Mouse (Mus musculus): ENCODE data around the gene Hcfc2. TPM values are rescaled to one million over a fixed set of nuclear protein-coding genes. Genes with fewer than 3 reads are reported as not detected.

Gene Hcfc2
- polyA plus RNA-seq (2016; fragmentation: Nextera tagmentation; extraction: Ambion mirVana) = 47.9 and 48.6 TPM in 2 replicates

DNA sequence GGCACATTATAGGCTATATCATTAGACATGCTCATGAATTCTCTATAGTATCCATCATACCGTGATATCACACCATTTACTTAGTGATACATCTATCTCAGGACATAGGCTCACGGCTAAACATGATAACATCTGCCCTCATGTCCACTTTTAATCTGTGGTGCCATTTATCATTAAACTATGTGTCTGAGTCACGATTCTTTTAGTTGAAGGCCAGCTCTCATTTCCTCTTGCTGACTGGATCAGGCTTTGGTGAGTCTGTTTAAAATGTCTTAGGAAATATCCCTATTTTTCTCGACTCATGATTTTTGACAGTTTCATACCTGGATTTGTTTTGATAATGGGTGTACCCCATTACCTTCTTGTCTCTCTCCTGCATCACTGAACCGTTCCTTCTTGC is at the start of gene Hcfc2:
Hcfc2 (plus strand) TSS at position 205 of the 400 bp plus-strand sequence.
- Histone ChIP-seq H3K27ac (no peak within 1 kb of the TSS), H3K9me3 (no peaks in the 10 kb centered on the region), H3K4me3 (replicated peaks) (no peak within 1 kb of the TSS), H3K36me3 (no peaks in the 10 kb centered on the region), H3K4me2 (no peak within 1 kb of the TSS), H3K4me1 (replicated peaks) (peaks cover 17% of the 10 kb centered on the region), H3K9ac (replicated peaks) (no peak within 1 kb of the TSS), H3K27me3 (no peaks in the 10 kb centered on the region; the same call in 1 of the 2 replicates)
- 81% methylated on average over 5 of the region's 5 CpGs for WGBS
- no peak for ATAC-seq (ENCODE audit: insufficient number of reproducible peaks, insufficient read depth, low FRiP score, low TSS enrichment, low read depth)

DNA sequence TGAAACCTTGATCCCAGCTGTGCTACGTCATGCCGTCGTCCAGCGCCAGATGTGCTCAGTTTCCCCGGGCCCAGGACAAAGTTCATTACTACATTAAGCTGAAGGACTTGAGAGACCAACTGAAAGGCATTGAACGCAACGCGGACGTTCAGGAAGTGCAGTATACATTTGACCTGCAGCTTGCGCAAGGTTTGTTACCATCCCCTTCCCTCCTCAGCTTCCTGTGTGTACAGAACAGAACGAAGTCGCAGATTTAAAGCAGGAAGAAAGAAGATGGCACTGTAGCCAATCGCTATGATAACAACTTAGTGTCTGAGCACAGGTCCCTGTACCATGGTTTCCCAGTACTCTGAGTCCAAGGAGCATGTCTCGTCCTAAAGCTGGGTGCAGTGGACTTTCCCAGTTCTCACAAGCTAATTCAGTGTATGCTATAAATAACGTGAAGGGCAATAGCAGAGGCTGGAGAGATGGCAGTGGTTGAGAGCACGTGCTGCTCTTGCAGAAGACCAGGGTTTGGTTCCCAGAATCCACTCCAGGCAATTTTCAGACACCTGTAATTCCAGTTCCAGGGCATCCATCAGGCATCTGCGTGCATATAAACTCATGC is 48.7 kb upstream of the Hcfc2 start:
- no peak overlapping the region for H3K4me2 ChIP-seq
- H3K27me3 ChIP-seq = no peaks in the 10 kb centered on the region
- WGBS = 91% methylated on average over 17 of the region's 17 CpGs
- no peaks in the 10 kb centered on the region for H3K9me3 ChIP-seq
- peaks cover 78% of the 10 kb centered on the region for H3K36me3 ChIP-seq
- no peak overlapping the region for H3K9ac ChIP-seq (replicated peaks)
- ATAC-seq (ENCODE audit: insufficient number of reproducible peaks, insufficient read depth, low FRiP score, low TSS enrichment, low read depth) = no peak
- H3K4me1 ChIP-seq (replicated peaks) = no peaks in the 10 kb centered on the region
- H3K27ac ChIP-seq = no peak overlapping the region
- H3K4me3 ChIP-seq (replicated peaks) = no peak overlapping the region

DNA sequence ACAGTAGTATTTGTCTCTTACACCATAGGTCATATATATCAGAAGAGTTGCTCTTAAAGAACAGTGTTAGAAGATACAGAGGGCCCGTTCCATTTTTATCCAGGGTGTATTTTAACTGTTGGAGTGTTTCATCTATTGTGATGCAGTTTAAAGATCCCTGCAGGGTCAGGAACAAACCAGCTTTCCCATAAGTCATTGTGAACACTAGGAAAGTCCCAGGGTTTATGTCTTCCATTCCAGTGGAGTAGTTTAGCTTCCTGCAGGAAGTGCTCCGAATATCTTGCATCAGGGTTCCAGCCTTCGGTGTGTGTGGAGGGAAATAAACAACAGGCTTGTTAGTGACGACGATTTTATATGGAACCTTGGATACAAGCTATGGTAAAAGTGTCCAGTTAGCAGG is 44.7 kb upstream of the Hcfc2 start:
- no peak overlapping the region for H3K9ac ChIP-seq (replicated peaks)
- H3K27me3 ChIP-seq = no peaks in the 10 kb centered on the region
- no peak overlapping the region for H3K4me2 ChIP-seq
- 90% methylated on average over 5 of the region's 5 CpGs for WGBS
- H3K4me1 ChIP-seq (replicated peaks) = no peaks in the 10 kb centered on the region
- ATAC-seq (ENCODE audit: insufficient number of reproducible peaks, insufficient read depth, low FRiP score, low TSS enrichment, low read depth) = no peak
- peaks cover 46% of the 10 kb centered on the region for H3K36me3 ChIP-seq
- H3K27ac ChIP-seq = no peak overlapping the region
- H3K9me3 ChIP-seq = no peaks in the 10 kb centered on the region
- no peak overlapping the region for H3K4me3 ChIP-seq (replicated peaks)

DNA sequence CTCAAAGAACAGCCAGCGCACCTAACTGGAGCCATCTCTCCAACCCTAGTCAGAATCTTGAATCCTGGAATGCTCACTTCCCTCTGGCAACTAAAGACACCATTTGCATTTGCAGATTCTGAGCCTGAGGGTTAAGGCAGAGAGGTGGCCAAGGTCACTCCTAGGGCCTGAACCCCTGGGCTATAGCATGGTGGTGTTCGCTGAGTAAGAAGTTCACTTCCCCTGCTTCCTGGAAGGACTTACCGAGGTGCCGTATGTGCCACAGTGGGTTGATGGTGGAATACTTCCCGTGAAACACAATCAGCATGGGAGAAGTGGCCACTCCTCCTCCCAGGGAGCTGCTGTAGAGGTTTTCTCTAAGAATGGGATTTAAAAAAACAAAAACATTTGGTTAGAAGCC is 43.3 kb upstream of the Hcfc2 start:
- Histone ChIP-seq H3K27me3 (no peaks in the 10 kb centered on the region), H3K4me1 (replicated peaks) (no peaks in the 10 kb centered on the region), H3K27ac (no peak overlapping the region), H3K4me2 (no peak overlapping the region), H3K9me3 (no peaks in the 10 kb centered on the region), H3K36me3 (peaks cover 33% of the 10 kb centered on the region), H3K9ac (replicated peaks) (no peak overlapping the region), H3K4me3 (replicated peaks) (no peak overlapping the region)
- WGBS = 72% methylated on average over 5 of the region's 5 CpGs
- ATAC-seq (ENCODE audit: insufficient number of reproducible peaks, insufficient read depth, low FRiP score, low TSS enrichment, low read depth) = no peak

DNA sequence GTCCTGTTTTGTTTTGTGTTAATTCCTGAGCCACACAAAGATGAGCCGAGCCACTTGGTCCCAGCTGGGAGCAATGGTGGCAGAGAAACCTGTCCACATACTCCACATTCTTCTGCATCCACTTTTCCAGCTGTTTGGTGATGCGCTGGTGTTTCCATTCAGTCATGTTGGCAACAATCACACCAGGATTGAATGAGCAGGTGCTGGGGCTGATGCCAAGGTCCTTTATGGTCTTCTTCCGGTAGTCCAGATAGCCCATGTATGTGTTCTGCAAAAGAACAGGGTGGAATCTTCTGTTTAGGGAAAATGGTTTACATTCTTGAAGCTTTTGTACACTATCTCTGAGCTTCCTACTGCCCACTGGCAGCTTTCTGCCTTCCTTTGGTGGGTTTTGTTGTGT is 41.4 kb upstream of the Hcfc2 start:
- no peak overlapping the region for H3K4me3 ChIP-seq (replicated peaks)
- H3K4me1 ChIP-seq (replicated peaks) = no peaks in the 10 kb centered on the region
- no peaks in the 10 kb centered on the region for H3K27me3 ChIP-seq
- no peak overlapping the region for H3K4me2 ChIP-seq
- H3K36me3 ChIP-seq = peaks cover 25% of the 10 kb centered on the region
- ATAC-seq (ENCODE audit: insufficient number of reproducible peaks, insufficient read depth, low FRiP score, low TSS enrichment, low read depth) = no peak
- 91% methylated on average over 3 of the region's 3 CpGs for WGBS
- no peak overlapping the region for H3K9ac ChIP-seq (replicated peaks)
- H3K9me3 ChIP-seq = no peaks in the 10 kb centered on the region
- H3K27ac ChIP-seq = no peak overlapping the region

DNA sequence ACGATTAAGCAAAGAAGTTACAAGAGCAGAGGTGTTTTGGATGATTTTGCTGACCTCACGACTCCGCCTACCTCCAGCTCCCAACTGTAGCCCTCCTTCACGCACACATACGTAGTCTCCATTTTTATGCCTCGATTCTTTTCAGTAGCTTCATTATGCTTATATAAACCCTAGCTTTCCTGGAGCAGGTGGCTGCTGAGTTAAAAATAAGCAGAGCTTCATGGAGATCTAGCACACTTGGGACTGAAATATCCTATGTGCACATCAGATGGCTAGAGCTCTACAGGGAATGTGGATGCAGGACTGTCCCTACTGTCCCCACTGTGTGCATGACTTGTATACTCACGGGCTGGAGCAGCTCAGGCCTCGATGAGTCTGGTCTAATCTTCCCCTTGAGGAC is 34.1 kb upstream of the Hcfc2 start:
- Histone ChIP-seq H3K9ac (replicated peaks) (no peak overlapping the region), H3K36me3 (no peaks in the 10 kb centered on the region), H3K9me3 (no peaks in the 10 kb centered on the region), H3K27me3 (no peaks in the 10 kb centered on the region), H3K4me3 (replicated peaks) (no peak overlapping the region), H3K4me2 (no peak overlapping the region), H3K4me1 (replicated peaks) (no peaks in the 10 kb centered on the region), H3K27ac (no peak overlapping the region)
- 80% methylated on average over 8 of the region's 8 CpGs for WGBS
- no peak for ATAC-seq (ENCODE audit: insufficient number of reproducible peaks, insufficient read depth, low FRiP score, low TSS enrichment, low read depth)

DNA sequence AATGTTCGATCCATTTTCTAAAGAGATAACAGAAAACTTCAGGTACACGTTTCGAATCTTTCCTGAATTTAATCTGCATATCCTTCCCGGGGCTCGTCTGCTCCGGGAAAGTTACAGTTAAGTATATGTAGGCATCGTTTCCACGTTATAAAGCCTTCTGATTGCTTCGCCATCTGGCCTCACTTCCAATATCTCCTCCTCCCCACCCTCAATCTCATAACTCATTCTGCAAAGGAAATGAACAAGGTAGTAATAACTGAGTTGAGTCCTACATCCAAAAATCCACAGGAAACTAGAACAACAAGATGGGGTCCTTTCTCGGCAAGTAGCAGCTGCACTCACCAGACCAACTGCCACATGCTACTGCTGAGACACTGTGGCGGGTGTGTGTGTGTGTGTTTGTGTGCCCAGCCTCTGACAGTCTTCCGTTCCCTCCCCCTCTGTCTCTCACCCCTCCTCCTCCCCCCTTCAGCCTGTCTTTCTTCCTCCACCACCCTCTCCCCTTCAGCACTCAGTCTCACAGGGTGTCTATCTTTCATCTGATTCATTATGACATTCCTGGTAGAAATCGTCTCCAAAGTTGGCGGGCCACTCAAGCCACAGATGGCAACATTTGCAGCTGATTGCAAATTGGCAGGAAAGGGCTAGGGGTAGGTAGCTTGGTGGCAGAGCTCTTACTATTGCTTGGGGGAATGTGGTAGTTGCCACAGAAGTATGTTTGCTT is 33.5 kb upstream of the Hcfc2 start:
- Histone ChIP-seq H3K4me3 (replicated peaks) (no peak overlapping the region), H3K4me1 (replicated peaks) (no peaks in the 10 kb centered on the region), H3K27ac (peak overlapping the region; percentile 23; the same call in 1 of the 2 replicates), H3K4me2 (no peak overlapping the region), H3K9ac (replicated peaks) (no peak overlapping the region), H3K36me3 (no peaks in the 10 kb centered on the region), H3K9me3 (no peaks in the 10 kb centered on the region), H3K27me3 (no peaks in the 10 kb centered on the region)
- no peak for ATAC-seq (ENCODE audit: insufficient number of reproducible peaks, insufficient read depth, low FRiP score, low TSS enrichment, low read depth)
- 67% methylated on average over 14 of the region's 14 CpGs for WGBS

DNA sequence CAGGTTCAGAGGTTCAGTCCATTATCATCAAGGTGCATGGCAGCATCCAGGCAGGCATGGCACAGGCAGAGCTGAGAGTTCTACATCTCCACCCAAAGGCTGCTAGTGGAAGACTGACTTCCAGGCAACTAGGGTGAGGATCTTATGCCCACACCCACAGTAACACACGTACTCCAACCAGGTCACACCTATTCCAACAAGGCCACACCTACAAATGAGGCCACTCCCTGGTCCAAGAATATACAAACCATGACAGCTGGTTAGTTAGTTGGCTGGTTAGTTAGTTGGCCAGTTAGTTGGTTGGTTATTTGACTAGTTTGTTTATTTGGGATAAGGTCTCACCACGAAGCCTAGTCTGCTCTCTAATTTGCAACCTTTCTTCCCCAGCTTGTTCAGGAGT is 32.7 kb upstream of the Hcfc2 start:
- no peak for ATAC-seq (ENCODE audit: insufficient number of reproducible peaks, insufficient read depth, low FRiP score, low TSS enrichment, low read depth)
- Histone ChIP-seq H3K9me3 (no peaks in the 10 kb centered on the region), H3K9ac (replicated peaks) (no peak overlapping the region), H3K27ac (no peak overlapping the region), H3K27me3 (no peaks in the 10 kb centered on the region), H3K36me3 (no peaks in the 10 kb centered on the region), H3K4me1 (replicated peaks) (no peaks in the 10 kb centered on the region), H3K4me3 (replicated peaks) (no peak overlapping the region), H3K4me2 (no peak overlapping the region)
- WGBS = 84% methylated on average over 2 of the region's 2 CpGs

DNA sequence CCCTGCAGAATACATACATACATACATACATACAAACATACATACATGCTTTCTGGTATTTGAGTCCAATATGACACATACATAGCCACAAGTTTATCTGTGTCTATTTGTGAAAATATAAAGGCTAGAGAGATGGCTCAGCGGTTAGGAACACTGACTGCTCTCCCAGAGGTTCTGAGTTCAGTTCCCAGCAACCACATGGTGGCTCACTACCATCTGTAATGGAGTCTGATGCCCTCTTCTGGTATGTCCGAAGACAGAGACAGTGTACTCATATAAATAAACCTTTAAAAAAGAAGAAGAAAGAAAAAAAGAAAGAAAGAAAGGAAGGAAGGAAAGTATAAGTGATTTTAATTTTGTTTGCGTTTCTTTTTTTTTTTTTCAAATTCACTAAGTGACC is 30.0 kb upstream of the Hcfc2 start:
- Histone ChIP-seq H3K9me3 (no peaks in the 10 kb centered on the region), H3K27ac (no peak overlapping the region), H3K4me1 (replicated peaks) (no peaks in the 10 kb centered on the region), H3K36me3 (peaks cover 4% of the 10 kb centered on the region; the same call in 1 of the 2 replicates), H3K9ac (replicated peaks) (no peak overlapping the region), H3K4me3 (replicated peaks) (no peak overlapping the region), H3K27me3 (no peaks in the 10 kb centered on the region), H3K4me2 (no peak overlapping the region)
- 61% methylated on average over 3 of the region's 3 CpGs for WGBS
- no peak for ATAC-seq (ENCODE audit: insufficient number of reproducible peaks, insufficient read depth, low FRiP score, low TSS enrichment, low read depth)

DNA sequence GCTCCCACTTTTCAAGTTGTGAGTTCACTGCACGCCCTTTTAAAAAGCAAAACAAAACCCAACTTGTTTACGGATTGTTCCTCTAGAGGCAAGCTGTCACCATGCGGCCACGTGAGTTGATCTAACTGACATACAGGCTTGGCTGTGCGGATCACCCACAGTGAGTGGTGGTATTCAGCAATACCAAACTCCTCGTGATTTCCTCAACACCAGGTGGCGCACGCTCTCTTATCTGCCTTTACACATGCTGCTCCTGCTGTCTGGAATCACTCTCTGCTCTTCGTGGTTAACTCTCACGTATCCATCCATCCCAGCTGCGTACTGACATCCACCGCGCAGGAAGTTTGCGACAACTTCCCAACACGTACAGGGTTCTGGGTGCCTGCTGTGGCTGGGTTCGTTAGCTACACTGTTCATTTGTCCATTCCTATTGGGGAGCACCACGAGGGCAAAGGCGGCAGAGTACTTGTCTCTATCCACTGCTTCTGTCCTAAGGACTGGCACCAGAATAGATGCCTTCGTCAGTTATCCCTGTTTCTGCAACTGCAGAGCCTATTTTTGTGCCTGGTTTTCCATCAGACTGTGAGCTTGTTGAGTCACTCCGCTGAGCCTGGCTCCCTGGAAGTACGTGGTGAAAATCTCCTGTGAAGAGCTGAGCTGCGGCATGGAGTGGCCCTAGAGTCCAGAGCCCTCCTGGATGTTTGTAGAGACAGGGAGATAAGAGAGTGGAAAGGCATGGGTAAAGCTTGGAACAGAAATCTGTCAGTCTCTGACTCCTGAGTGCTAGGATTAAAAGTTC is 29.3 kb upstream of the Hcfc2 start:
- H3K27ac ChIP-seq = no peak overlapping the region
- no peaks in the 10 kb centered on the region for H3K9me3 ChIP-seq
- WGBS = 23% methylated on average over 22 of the region's 22 CpGs
- no peaks in the 10 kb centered on the region for H3K4me1 ChIP-seq (replicated peaks)
- H3K27me3 ChIP-seq = no peaks in the 10 kb centered on the region
- H3K4me3 ChIP-seq (replicated peaks) = 0 out of 2 replicates have a peak overlapping the region, but pooled peaks have one; percentile 15
- H3K4me2 ChIP-seq = peak overlapping the region; percentile 45
- H3K9ac ChIP-seq (replicated peaks) = 0 out of 2 replicates have a peak overlapping the region, but pooled peaks have one; percentile 4
- peaks cover 4% of the 10 kb centered on the region; the same call in 1 of the 2 replicates for H3K36me3 ChIP-seq
- ATAC-seq (ENCODE audit: insufficient number of reproducible peaks, insufficient read depth, low FRiP score, low TSS enrichment, low read depth) = peak; percentile 86

DNA sequence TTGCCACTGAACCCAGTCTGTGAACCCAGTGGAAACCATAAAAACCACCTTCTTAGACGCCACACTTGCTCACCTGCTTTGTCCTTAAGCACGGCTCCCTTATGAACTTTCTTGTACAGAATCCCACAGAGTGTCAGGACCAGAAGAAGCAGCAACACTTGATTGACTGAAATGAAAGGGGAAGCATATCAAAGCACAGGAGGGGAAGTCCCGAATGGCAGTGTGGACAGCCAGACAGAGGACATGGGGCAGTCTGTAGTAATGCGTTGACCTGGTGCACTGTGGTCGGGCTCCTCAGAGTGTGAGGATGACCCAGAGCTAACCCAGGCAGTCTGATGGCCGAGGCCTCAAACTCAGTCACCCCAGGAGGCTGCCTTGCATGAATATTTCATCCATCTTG is 25.8 kb upstream of the Hcfc2 start:
- no peak overlapping the region for H3K4me2 ChIP-seq

More for the DNA sequence above, 25.8 kb upstream of the Hcfc2 start:
- H3K4me3 ChIP-seq (replicated peaks) = no peak overlapping the region
- no peaks in the 10 kb centered on the region for H3K9me3 ChIP-seq
- no peaks in the 10 kb centered on the region for H3K27me3 ChIP-seq
- no peak for ATAC-seq (ENCODE audit: insufficient number of reproducible peaks, insufficient read depth, low FRiP score, low TSS enrichment, low read depth)
- no peak overlapping the region for H3K27ac ChIP-seq
- H3K9ac ChIP-seq (replicated peaks) = no peak overlapping the region
- peaks cover 4% of the 10 kb centered on the region; the same call in 1 of the 2 replicates for H3K36me3 ChIP-seq
- WGBS = 77% methylated on average over 6 of the region's 6 CpGs
- no peaks in the 10 kb centered on the region for H3K4me1 ChIP-seq (replicated peaks)

Data from limb, embryonic 12.5 days (tissue).